Mouse (Mus musculus): ENCODE measurements around the gene Il15ra. TPM values are rescaled to one million over a fixed set of nuclear protein-coding genes. Genes with fewer than 3 reads are reported as not detected.

The Il15ra gene
- polyA plus RNA-seq, 1 experiment from 2014 or later: 0.84 TPM

DNA sequence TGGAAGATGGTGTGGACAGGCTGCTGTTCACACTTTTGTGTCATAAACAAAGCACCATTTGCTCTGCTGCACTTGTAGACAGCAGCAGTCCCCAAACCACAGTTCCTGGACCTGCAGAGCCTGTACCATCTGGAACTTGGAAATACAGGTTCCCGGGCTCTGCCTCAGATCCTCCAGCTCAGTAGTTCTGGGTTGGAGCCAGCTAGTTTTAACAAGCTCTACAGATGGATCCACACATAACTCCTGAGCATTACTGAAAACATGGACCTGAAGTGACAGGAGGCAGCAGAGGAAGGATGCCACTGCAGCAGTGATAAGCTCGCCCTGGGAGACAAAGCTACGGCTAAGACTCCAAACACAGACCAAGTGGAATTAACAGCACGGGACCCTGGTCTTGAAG is 9.4 kb downstream of the Il15ra start:
- Histone ChIP-seq H3K4me3 (ENCODE audit: low read depth, low read length) (no peak overlapping the region), H3K27me3 (ENCODE audit: control insufficient read depth, insufficient read depth, low read length) (no peaks in the 10 kb centered on the region), H3K9ac (ENCODE audit: low read length) (no peak overlapping the region), H3K27ac (replicated peaks; ENCODE audit: low read depth, low read length) (no peak overlapping the region), H3K4me1 (ENCODE audit: control insufficient read depth, insufficient read depth, low read length) (no peaks in the 10 kb centered on the region), H3K9me3 (ENCODE audit: control insufficient read depth, low read length) (no peaks in the 10 kb centered on the region), H3K36me3 (ENCODE audit: control insufficient read depth, insufficient read depth, low read length) (no peaks in the 10 kb centered on the region), H3K4me2 (ENCODE audit: low read depth, severe bottlenecking) (no peak overlapping the region)
- no peak for ATAC-seq (ENCODE audit: insufficient number of reproducible peaks, low FRiP score, low TSS enrichment, low read depth)
- no peak for DNase-seq (ENCODE audit: low spot score)
- 82% methylated on average over 4 of the region's 4 CpGs for WGBS

DNA sequence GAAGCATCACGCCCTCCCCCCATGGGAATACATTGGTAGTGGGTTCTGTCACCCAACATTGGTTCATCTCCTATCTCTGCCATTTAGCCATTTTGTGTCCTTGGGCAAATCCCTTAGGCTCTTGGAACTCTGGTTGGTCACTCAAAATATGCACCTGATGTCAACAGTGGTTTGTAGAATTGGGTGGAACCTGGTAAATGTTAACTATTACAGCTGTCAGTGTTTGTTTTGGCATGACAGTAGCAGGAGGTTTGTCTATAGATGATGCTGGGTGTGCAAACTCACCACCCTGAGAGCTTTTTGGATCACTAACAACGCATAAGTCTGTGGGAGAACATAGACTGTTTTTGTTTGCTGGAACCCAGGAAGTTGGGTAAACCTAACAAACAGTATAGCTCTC is 13.5 kb downstream of the Il15ra start:
- Histone ChIP-seq H3K4me2 (ENCODE audit: low read depth, severe bottlenecking) (no peak overlapping the region), H3K9ac (ENCODE audit: low read length) (no peak overlapping the region), H3K27ac (replicated peaks; ENCODE audit: low read depth, low read length) (no peak overlapping the region), H3K4me3 (ENCODE audit: low read depth, low read length) (no peak overlapping the region), H3K27me3 (ENCODE audit: control insufficient read depth, insufficient read depth, low read length) (no peaks in the 10 kb centered on the region), H3K9me3 (ENCODE audit: control insufficient read depth, low read length) (no peaks in the 10 kb centered on the region), H3K4me1 (ENCODE audit: control insufficient read depth, insufficient read depth, low read length) (no peaks in the 10 kb centered on the region), H3K36me3 (ENCODE audit: control insufficient read depth, insufficient read depth, low read length) (no peaks in the 10 kb centered on the region)
- 87% methylated on average over 2 of the region's 2 CpGs for WGBS
- DNase-seq (ENCODE audit: low spot score) (no peak), ATAC-seq (ENCODE audit: insufficient number of reproducible peaks, low FRiP score, low TSS enrichment, low read depth) (no peak)

DNA sequence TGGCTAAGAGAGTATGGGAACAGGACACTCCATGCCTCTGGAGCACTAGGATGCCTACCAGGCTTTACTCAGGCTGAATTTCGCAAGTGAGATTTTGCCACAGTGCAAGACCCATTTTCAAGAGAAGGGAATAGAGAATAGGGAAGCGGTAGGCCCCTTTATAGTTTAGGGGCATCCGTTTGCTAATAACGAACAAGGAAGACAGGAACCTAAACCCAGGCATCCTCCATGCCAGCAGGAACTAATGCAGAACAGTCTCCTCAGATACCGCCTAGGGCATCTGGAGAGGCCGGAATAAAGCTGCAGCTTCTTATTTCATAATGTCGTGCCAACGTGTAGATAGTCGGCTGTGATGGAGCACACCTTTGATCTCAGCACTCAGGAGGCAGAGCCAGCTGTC is 17.5 kb downstream of the Il15ra start:
- Histone ChIP-seq H3K4me1 (ENCODE audit: control insufficient read depth, insufficient read depth, low read length) (no peaks in the 10 kb centered on the region), H3K36me3 (ENCODE audit: control insufficient read depth, insufficient read depth, low read length) (no peaks in the 10 kb centered on the region), H3K27me3 (ENCODE audit: control insufficient read depth, insufficient read depth, low read length) (no peaks in the 10 kb centered on the region), H3K9ac (ENCODE audit: low read length) (no peak overlapping the region), H3K27ac (replicated peaks; ENCODE audit: low read depth, low read length) (no peak overlapping the region), H3K4me3 (ENCODE audit: low read depth, low read length) (no peak overlapping the region), H3K4me2 (ENCODE audit: low read depth, severe bottlenecking) (no peak overlapping the region), H3K9me3 (ENCODE audit: control insufficient read depth, low read length) (no peaks in the 10 kb centered on the region)
- WGBS: 78% methylated on average over 9 of the region's 9 CpGs
- ATAC-seq (ENCODE audit: insufficient number of reproducible peaks, low FRiP score, low TSS enrichment, low read depth) (no peak), DNase-seq (ENCODE audit: low spot score) (no peak)

DNA sequence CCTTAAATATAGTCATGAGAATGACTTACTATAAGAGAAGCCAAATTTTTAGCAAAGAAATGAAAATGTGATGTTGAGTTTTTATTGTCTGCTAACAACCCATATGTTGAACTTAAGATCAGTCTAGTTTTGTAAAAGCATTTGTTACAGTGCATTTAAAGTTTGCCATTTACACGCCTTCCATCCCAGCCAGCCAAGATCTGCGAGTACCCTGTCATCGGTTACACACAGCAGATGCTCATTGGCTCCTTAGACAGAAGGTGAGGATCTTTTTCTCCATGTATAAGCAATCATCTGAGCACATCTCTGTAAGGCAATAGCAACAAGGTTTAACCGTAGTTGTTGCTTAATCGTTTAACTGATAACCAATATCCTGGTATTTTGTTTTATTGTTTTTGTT is 22.5 kb downstream of the Il15ra start:
- Histone ChIP-seq H3K4me2 (ENCODE audit: low read depth, severe bottlenecking) (no peak overlapping the region), H3K36me3 (ENCODE audit: control insufficient read depth, insufficient read depth, low read length) (no peaks in the 10 kb centered on the region), H3K4me1 (ENCODE audit: control insufficient read depth, insufficient read depth, low read length) (no peaks in the 10 kb centered on the region), H3K9ac (ENCODE audit: low read length) (no peak overlapping the region), H3K27me3 (ENCODE audit: control insufficient read depth, insufficient read depth, low read length) (no peaks in the 10 kb centered on the region), H3K9me3 (ENCODE audit: control insufficient read depth, low read length) (no peaks in the 10 kb centered on the region), H3K4me3 (ENCODE audit: low read depth, low read length) (no peak overlapping the region), H3K27ac (replicated peaks; ENCODE audit: low read depth, low read length) (no peak overlapping the region)
- WGBS: 95% methylated on average over 5 of the region's 5 CpGs
- ATAC-seq (ENCODE audit: insufficient number of reproducible peaks, low FRiP score, low TSS enrichment, low read depth) (no peak), DNase-seq (ENCODE audit: low spot score) (no peak)

DNA sequence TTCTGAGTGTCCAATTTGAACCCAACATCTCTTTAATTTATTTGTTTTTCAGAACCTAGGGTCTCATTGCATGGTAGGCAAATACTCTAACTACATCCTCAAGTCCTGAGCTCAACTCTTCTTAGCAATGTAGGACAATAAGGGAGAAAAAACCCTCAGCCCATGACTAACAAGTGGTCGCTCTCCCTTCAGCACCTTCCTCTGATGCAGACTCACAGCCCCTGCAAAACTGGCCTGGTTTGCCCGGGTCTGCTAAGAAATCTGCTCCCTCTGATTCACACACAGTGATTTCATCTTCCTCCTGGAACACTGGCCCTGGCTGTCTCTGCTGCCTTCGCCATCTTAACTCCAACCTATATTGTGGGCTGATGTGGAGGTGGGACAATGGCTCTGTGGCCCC is 24.0 kb downstream of the Il15ra start:
- no peaks in the 10 kb centered on the region for H3K4me1 ChIP-seq (ENCODE audit: control insufficient read depth, insufficient read depth, low read length)
- H3K27me3 ChIP-seq (ENCODE audit: control insufficient read depth, insufficient read depth, low read length): no peaks in the 10 kb centered on the region
- H3K9ac ChIP-seq (ENCODE audit: low read length): no peak overlapping the region
- 59% methylated on average over 3 of the region's 3 CpGs for WGBS
- H3K36me3 ChIP-seq (ENCODE audit: control insufficient read depth, insufficient read depth, low read length): no peaks in the 10 kb centered on the region
- no peak overlapping the region for H3K4me3 ChIP-seq (ENCODE audit: low read depth, low read length)
- ATAC-seq (ENCODE audit: insufficient number of reproducible peaks, low FRiP score, low TSS enrichment, low read depth): no peak
- H3K27ac ChIP-seq (replicated peaks; ENCODE audit: low read depth, low read length): no peak overlapping the region
- no peaks in the 10 kb centered on the region for H3K9me3 ChIP-seq (ENCODE audit: control insufficient read depth, low read length)
- DNase-seq (ENCODE audit: low spot score): peak; percentile 44
- no peak overlapping the region for H3K4me2 ChIP-seq (ENCODE audit: low read depth, severe bottlenecking)

DNA sequence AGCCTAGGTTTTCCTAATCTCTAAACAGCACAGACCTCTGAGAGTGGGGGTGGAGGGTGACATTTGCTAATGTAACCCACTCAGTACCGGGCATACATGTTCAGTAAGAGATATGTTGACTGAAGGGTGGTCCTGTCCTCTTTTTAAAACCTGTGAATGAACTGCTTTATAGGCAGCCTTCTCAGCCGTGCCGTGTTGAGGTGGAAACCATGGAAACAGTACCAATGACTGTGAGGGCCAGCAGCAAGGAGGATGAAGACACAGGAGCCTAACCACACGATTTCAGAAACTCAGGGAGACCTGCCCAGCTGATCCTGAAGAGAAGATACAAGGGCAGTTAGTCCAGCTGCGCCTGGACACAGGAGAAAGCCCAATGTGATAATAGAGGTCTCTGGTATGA is 27.9 kb downstream of the Il15ra start:
- Histone ChIP-seq H3K4me3 (ENCODE audit: low read depth, low read length) (no peak overlapping the region), H3K4me2 (ENCODE audit: low read depth, severe bottlenecking) (no peak overlapping the region), H3K9me3 (ENCODE audit: control insufficient read depth, low read length) (no peaks in the 10 kb centered on the region), H3K9ac (ENCODE audit: low read length) (no peak overlapping the region), H3K4me1 (ENCODE audit: control insufficient read depth, insufficient read depth, low read length) (no peaks in the 10 kb centered on the region), H3K36me3 (ENCODE audit: control insufficient read depth, insufficient read depth, low read length) (no peaks in the 10 kb centered on the region), H3K27ac (replicated peaks; ENCODE audit: low read depth, low read length) (no peak overlapping the region), H3K27me3 (ENCODE audit: control insufficient read depth, insufficient read depth, low read length) (no peaks in the 10 kb centered on the region)
- no peak for ATAC-seq (ENCODE audit: insufficient number of reproducible peaks, low FRiP score, low TSS enrichment, low read depth)
- WGBS: 68% methylated on average over 5 of the region's 5 CpGs
- no peak for DNase-seq (ENCODE audit: low spot score)

DNA sequence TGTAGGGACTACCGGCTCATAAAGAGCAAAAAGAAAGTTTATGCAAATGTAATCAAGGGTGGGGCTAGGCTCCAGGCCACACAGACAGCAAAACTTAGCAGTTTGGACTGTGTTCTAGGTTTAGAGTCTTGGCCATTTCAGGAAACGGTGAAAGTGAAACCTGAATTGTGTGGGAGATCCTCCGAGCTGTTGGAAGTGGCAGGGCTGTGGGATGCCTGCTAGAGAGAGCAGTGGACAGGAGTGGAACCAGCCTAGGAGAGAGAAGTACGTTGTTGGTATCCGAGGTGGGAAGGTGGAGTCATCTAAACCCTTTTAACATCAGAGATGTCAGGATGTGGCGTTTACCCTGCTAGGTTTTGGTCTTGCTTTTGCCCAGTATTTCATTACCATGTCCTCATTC is 30.8 kb downstream of the Il15ra start:
- WGBS: 88% methylated on average over 6 of the region's 6 CpGs
- no peak overlapping the region for H3K27ac ChIP-seq (replicated peaks; ENCODE audit: low read depth, low read length)
- ATAC-seq (ENCODE audit: insufficient number of reproducible peaks, low FRiP score, low TSS enrichment, low read depth): no peak
- no peak overlapping the region for H3K4me3 ChIP-seq (ENCODE audit: low read depth, low read length)
- no peaks in the 10 kb centered on the region for H3K27me3 ChIP-seq (ENCODE audit: control insufficient read depth, insufficient read depth, low read length)
- H3K4me2 ChIP-seq (ENCODE audit: low read depth, severe bottlenecking): no peak overlapping the region
- no peak overlapping the region for H3K9ac ChIP-seq (ENCODE audit: low read length)
- no peak for DNase-seq (ENCODE audit: low spot score)
- no peaks in the 10 kb centered on the region for H3K4me1 ChIP-seq (ENCODE audit: control insufficient read depth, insufficient read depth, low read length)
- H3K9me3 ChIP-seq (ENCODE audit: control insufficient read depth, low read length): no peaks in the 10 kb centered on the region
- H3K36me3 ChIP-seq (ENCODE audit: control insufficient read depth, insufficient read depth, low read length): peaks cover 1% of the 10 kb centered on the region; the same call in 1 of the 2 replicates

DNA sequence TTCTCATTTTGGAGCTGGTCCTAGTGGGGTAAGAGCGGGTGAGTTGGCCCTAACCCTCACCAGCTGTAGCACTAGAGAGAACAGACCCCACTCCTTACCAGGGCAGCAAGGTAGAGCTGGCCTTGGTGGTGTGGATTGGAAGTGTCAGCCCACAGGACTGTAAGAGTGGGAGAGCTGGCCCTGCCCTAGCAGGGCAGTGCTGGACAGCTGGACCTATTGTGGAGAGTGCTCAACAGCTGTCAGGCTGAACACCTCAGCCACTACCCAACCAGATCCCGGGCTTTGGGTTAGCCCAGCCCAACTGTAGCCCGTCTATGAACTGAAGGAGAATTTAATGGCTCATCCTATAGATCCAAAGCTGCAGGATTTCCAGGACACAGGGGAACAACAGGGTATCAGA is 33.7 kb downstream of the Il15ra start:
- DNase-seq (ENCODE audit: low spot score) (no peak), ATAC-seq (ENCODE audit: insufficient number of reproducible peaks, low FRiP score, low TSS enrichment, low read depth) (no peak)
- no peak overlapping the region for H3K9ac ChIP-seq (ENCODE audit: low read length)
- WGBS: 90% methylated on average over 3 of the region's 3 CpGs
- H3K4me3 ChIP-seq (ENCODE audit: low read depth, low read length): no peak overlapping the region
- peaks cover 11% of the 10 kb centered on the region for H3K36me3 ChIP-seq (ENCODE audit: control insufficient read depth, insufficient read depth, low read length)
- no peaks in the 10 kb centered on the region for H3K9me3 ChIP-seq (ENCODE audit: control insufficient read depth, low read length)
- H3K27ac ChIP-seq (replicated peaks; ENCODE audit: low read depth, low read length): no peak overlapping the region
- no peak overlapping the region for H3K4me2 ChIP-seq (ENCODE audit: low read depth, severe bottlenecking)
- no peaks in the 10 kb centered on the region for H3K4me1 ChIP-seq (ENCODE audit: control insufficient read depth, insufficient read depth, low read length)
- no peaks in the 10 kb centered on the region for H3K27me3 ChIP-seq (ENCODE audit: control insufficient read depth, insufficient read depth, low read length)

DNA sequence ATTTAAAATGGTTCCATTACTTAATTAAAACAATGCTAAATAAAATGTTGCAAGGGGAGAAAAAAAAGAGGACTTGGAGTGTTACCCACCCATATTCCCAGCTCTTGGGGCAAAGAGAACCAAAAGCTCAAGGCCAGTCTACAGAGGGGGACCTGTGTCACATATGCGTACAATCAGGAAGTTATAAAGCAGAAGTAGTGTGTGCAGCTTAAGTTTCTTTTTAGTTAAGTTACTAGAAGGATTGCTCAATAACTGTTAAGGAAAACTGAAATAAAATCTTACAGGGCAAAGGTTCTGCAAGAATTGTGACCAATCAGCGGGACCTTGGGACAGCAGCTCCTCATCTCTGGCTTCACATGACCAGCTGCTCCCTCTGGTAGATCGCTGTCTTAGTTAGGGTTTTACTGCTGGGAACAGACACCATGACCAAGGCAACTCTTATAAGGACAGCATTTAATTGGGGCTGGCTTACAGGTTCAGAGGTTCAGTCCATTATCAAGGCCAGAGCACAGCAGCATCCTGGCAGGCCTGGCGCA is 34.5 kb downstream of the Il15ra start:
- peaks cover 11% of the 10 kb centered on the region for H3K36me3 ChIP-seq (ENCODE audit: control insufficient read depth, insufficient read depth, low read length)
- no peak overlapping the region for H3K4me2 ChIP-seq (ENCODE audit: low read depth, severe bottlenecking)
- no peak for ATAC-seq (ENCODE audit: insufficient number of reproducible peaks, low FRiP score, low TSS enrichment, low read depth)
- 92% methylated on average over 4 of the region's 4 CpGs for WGBS
- DNase-seq (ENCODE audit: low spot score): no peak
- H3K27me3 ChIP-seq (ENCODE audit: control insufficient read depth, insufficient read depth, low read length): no peaks in the 10 kb centered on the region
- H3K4me1 ChIP-seq (ENCODE audit: control insufficient read depth, insufficient read depth, low read length): no peaks in the 10 kb centered on the region
- no peak overlapping the region for H3K4me3 ChIP-seq (ENCODE audit: low read depth, low read length)
- no peak overlapping the region for H3K9ac ChIP-seq (ENCODE audit: low read length)
- H3K9me3 ChIP-seq (ENCODE audit: control insufficient read depth, low read length): no peaks in the 10 kb centered on the region
- H3K27ac ChIP-seq (replicated peaks; ENCODE audit: low read depth, low read length): no peak overlapping the region

Measured in limb, embryonic 11.5 days (tissue).